Comparison of ENCODE assay signal across 10 mouse cellular contexts in genomic region chr9:99631781-99632180, GRCm38 (mm10). TPM values are rescaled to one million over a fixed set of nuclear protein-coding genes. Genes with fewer than 3 reads are reported as not detected.
A peak's percentile ranks its signal among the peaks of the same experiment; 100 is the strongest.
DNase-seq lines count a peak whose midpoint lies in the region; ATAC-seq and TF ChIP-seq lines count a peak whose summit lies in the region.
"Had no signal": no experiment of that assay in that cellular context is flagged by ENCODE, and none has a peak within 500 bp of the region (broad histone marks: within the 10 kb centered on the region; RNA-seq: fewer than 3 reads in every experiment).

No protein-coding gene starts in this region.

- H3K27me3 ChIP-seq in heart, embryonic 11.5 days (ENCODE audit: control insufficient read depth, insufficient read depth, low read length) = no peaks in the 10 kb centered on the region
- H3K27me3 ChIP-seq in hindbrain, embryonic 12.5 days = no peaks in the 10 kb centered on the region
- H3K27me3 ChIP-seq in limb, embryonic 14.5 days (ENCODE audit: control insufficient read depth, insufficient read depth, low read length) = no peaks in the 10 kb centered on the region

- TF ChIP-seq POLR2A in limb, embryonic 14.5 days (IDR thresholded peaks at IDR 0.05; ENCODE audit: borderline replicate concordance, extremely low read depth, insufficient read depth, insufficient read length) = no peak

- no peaks in the 10 kb centered on the region for H3K9me3 ChIP-seq in heart, embryonic 11.5 days (replicated peaks; ENCODE audit: control insufficient read depth, low read length)
- no peaks in the 10 kb centered on the region for H3K9me3 ChIP-seq in hindbrain, embryonic 12.5 days (replicated peaks)
- no peaks in the 10 kb centered on the region for H3K9me3 ChIP-seq in limb, embryonic 14.5 days (ENCODE audit: control insufficient read depth, low read length)

- WGBS in heart, embryonic 11.5 days (ENCODE audit: insufficient replicate concordance) = 46% methylated on average over 2 of the region's 2 CpGs
- WGBS in hindbrain, embryonic 12.5 days = 26% methylated on average over 2 of the region's 2 CpGs
- WGBS in limb, embryonic 14.5 days = 39% methylated on average over 2 of the region's 2 CpGs

- H3K9ac ChIP-seq in heart, embryonic 11.5 days (ENCODE audit: low read depth, low read length) = no peak overlapping the region
- H3K9ac ChIP-seq in hindbrain, embryonic 12.5 days = no peak overlapping the region
- no peak overlapping the region for H3K9ac ChIP-seq in limb, embryonic 14.5 days (ENCODE audit: low read depth, low read length, severe bottlenecking)

- H3K27ac ChIP-seq in heart, embryonic 11.5 days (ENCODE audit: low read depth, low read length) = no peak overlapping the region
- H3K27ac ChIP-seq in hindbrain, embryonic 12.5 days = peak overlapping the region; percentile 52
- no peak overlapping the region for H3K27ac ChIP-seq in limb, embryonic 14.5 days (replicated peaks; ENCODE audit: low read depth, low read length)

- peaks cover 13% of the 10 kb centered on the region; the same call in 1 of the 2 replicates for H3K36me3 ChIP-seq in heart, embryonic 11.5 days (ENCODE audit: control insufficient read depth, insufficient read depth, low read length)
- H3K36me3 ChIP-seq in hindbrain, embryonic 12.5 days = no peaks in the 10 kb centered on the region; the same call in 1 of the 2 replicates
- H3K36me3 ChIP-seq in limb, embryonic 14.5 days (ENCODE audit: control insufficient read depth, insufficient read depth, low read length) = peaks cover 45% of the 10 kb centered on the region

- H3K4me3 ChIP-seq in heart, embryonic 11.5 days (ENCODE audit: low read depth, low read length) = no peak overlapping the region
- H3K4me3 ChIP-seq in hindbrain, embryonic 12.5 days = no peak overlapping the region
- H3K4me3 ChIP-seq in limb, embryonic 14.5 days (replicated peaks; ENCODE audit: low read length) = no peak overlapping the region

- peak overlapping the region; percentile 23; the same call in 1 of the 2 replicates for H3K4me2 ChIP-seq in heart, embryonic 11.5 days
- H3K4me2 ChIP-seq in hindbrain, embryonic 12.5 days (replicated peaks) = peak overlapping the region; percentile 78
- H3K4me2 ChIP-seq in limb, embryonic 14.5 days (replicated peaks; ENCODE audit: low read depth, low read length, severe bottlenecking) = no peak overlapping the region; the same call in 1 of the 2 replicates

- DNase-seq in heart, adult 9 months (ENCODE audit: low spot score in 2 of 2) = no peak
- peak; percentile 11 for DNase-seq in adipocyte (ENCODE audit: low spot score)
- peak; percentile 6 for DNase-seq in limb, embryonic 14.5 days (ENCODE audit: low spot score)
- DNase-seq in cerebellum, adult 9-10 months = no peak
- DNase-seq in T-cell, adult 2 months (ENCODE audit: low spot score) = no peak

- peaks cover 21% of the 10 kb centered on the region for H3K4me1 ChIP-seq in heart, embryonic 11.5 days (ENCODE audit: control insufficient read depth, insufficient read depth, low read length)
- peaks cover 33% of the 10 kb centered on the region for H3K4me1 ChIP-seq in hindbrain, embryonic 12.5 days
- peaks cover 20% of the 10 kb centered on the region for H3K4me1 ChIP-seq in limb, embryonic 14.5 days (ENCODE audit: control insufficient read depth, insufficient read depth, low read length)

- ATAC-seq in heart, embryonic 11.5 days (replicated peaks; ENCODE audit: insufficient number of reproducible peaks, low FRiP score, low TSS enrichment) = no peak
- no peak for ATAC-seq in hindbrain, embryonic 12.5 days (ENCODE audit: low FRiP score)
- no peak for ATAC-seq in limb, embryonic 14.5 days (ENCODE audit: low FRiP score, low read depth)
- no peak for ATAC-seq in megakaryocyte-erythroid progenitor cell, adult 5-6 weeks (replicated peaks; ENCODE audit: low FRiP score, low TSS enrichment, poor library complexity, severe bottlenecking)

RNA-seq across cellular contexts. Expression of gene Dzip1l, which starts 2.5 kb away (rescaled TPM):
- polyA plus RNA-seq in heart, embryonic 11.5 days (2014; fragmentation: Nextera tagmentation; extraction: Ambion mirVana) = 16.5 and 16.6 TPM in 2 replicates
- 16.9 and 18.6 TPM in 2 replicates for polyA plus RNA-seq in hindbrain, embryonic 12.5 days (2016; fragmentation: Nextera tagmentation; extraction: Ambion mirVana)
- 20.7 and 24.4 TPM in 2 replicates for polyA plus RNA-seq in limb, embryonic 14.5 days (2012; rRNA removed)
- polyA plus RNA-seq in limb, embryonic 14.5 days (2014; fragmentation: Nextera tagmentation; extraction: Ambion mirVana) = 18.2 and 20.3 TPM in 2 replicates
- total RNA-seq in megakaryocyte-erythroid progenitor cell, adult 5-6 weeks (2014; fragmentation: Nextera tagmentation) = not detected in 2 replicates
- total RNA-seq in megakaryocyte-erythroid progenitor cell, adult 5-6 weeks (2017) = 0.11 TPM in 1 of 2 replicates, not detected in the other

RNA-seq across cellular contexts. Expression of gene A4gnt, which starts 19.5 kb away (rescaled TPM):
- not detected in 2 replicates for polyA plus RNA-seq in heart, embryonic 11.5 days (2014; fragmentation: Nextera tagmentation; extraction: Ambion mirVana)
- polyA plus RNA-seq in hindbrain, embryonic 12.5 days (2016; fragmentation: Nextera tagmentation; extraction: Ambion mirVana) = not detected in 2 replicates
- not detected in 2 replicates for polyA plus RNA-seq in limb, embryonic 14.5 days (2012; rRNA removed)
- polyA plus RNA-seq in limb, embryonic 14.5 days (2014; fragmentation: Nextera tagmentation; extraction: Ambion mirVana) = not detected in 2 replicates
- not detected in 2 replicates for total RNA-seq in megakaryocyte-erythroid progenitor cell, adult 5-6 weeks (2014; fragmentation: Nextera tagmentation)
- not detected in 2 replicates for total RNA-seq in megakaryocyte-erythroid progenitor cell, adult 5-6 weeks (2017)
- total RNA-seq: left cerebral cortex, postnatal 14 days had no signal
- polyA plus RNA-seq: spleen, adult 2 months had no signal

RNA-seq across cellular contexts. Expression of gene Dbr1, which starts 56.2 kb away (rescaled TPM):
- polyA plus RNA-seq in heart, embryonic 11.5 days (2014; fragmentation: Nextera tagmentation; extraction: Ambion mirVana) = 20.0 and 22.0 TPM in 2 replicates
- polyA plus RNA-seq in hindbrain, embryonic 12.5 days (2016; fragmentation: Nextera tagmentation; extraction: Ambion mirVana) = 28.7 and 29.7 TPM in 2 replicates
- polyA plus RNA-seq in limb, embryonic 14.5 days (2012; rRNA removed) = 16.7 and 18.0 TPM in 2 replicates
- 21.3 and 23.1 TPM in 2 replicates for polyA plus RNA-seq in limb, embryonic 14.5 days (2014; fragmentation: Nextera tagmentation; extraction: Ambion mirVana)
- total RNA-seq in megakaryocyte-erythroid progenitor cell, adult 5-6 weeks (2014; fragmentation: Nextera tagmentation) = 21.9 and 34.7 TPM in 2 replicates
- 53.6 and 67.5 TPM in 2 replicates for total RNA-seq in megakaryocyte-erythroid progenitor cell, adult 5-6 weeks (2017)

Comparison
In these comparisons a context has a peak if more than half of its experiments do, and no peak if none do; other contexts are left out.
1. DNase-seq: peak in adipocyte (single experiment) and limb, embryonic 14.5 days (single experiment); none in heart, adult 9 months (0 of 2), cerebellum, adult 9-10 months (single experiment) and T-cell, adult 2 months (single experiment).